Mouse (Mus musculus) lung, adult 2 months (tissue): ENCODE data around the gene Tescl.

ENCODE experiments used
- CTCF ChIP-seq: fragments of 200-500 bp; IDR thresholded peaks from 2 replicates; pipeline ENCODE4 v1.5.1; 2011; ENCODE audit warnings: mild to moderate bottlenecking, low read length, control low read depth; ENCODE audit not compliant: insufficient read depth
- POLR2A ChIP-seq: fragments of 200-500 bp; IDR thresholded peaks from 2 replicates; pipeline ENCODE4 v1.6.1; 2011; ENCODE audit warnings: low read depth, mild to moderate bottlenecking, control low read depth, low read length, borderline replicate concordance; ENCODE audit errors: extremely low read depth

DNA sequence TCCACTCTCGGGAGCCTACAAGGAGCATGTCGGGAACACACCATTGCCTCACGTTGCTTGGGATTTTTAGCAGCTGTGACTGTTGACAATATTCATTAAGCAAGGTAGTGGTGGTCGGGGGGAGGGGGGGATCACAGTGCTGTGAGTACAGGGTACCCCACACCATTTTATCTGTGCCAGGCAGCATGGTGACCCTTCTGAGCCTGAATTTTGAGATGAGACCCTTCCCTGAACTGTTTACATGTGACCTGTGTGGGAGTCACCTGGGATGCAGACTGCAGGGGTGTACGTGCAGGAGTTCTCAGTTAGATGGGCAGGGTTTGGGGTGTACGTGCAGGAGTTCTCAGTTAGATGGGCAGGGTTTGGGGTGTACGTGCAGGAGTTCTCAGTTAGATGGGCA is 37.4 kb downstream of the Tescl start:
- TF ChIP-seq POLR2A (no peak), CTCF (no peak)
